Mouse (Mus musculus) retina, postnatal 7 days (tissue): ENCODE measurements at regions not wholly inside any gene's neighbourhood (a gene's known extent, or its start where the extent isn't known, plus 50 kb on each side); places are given as distances from the start of the nearest gene placed in this dataset.

Experiments used
- DNase-seq: peaks from one replicate; pipeline ENCODE4 v3.0.0-alpha.2; 2012; ENCODE audit warnings: low read depth, low spot score

DNA sequence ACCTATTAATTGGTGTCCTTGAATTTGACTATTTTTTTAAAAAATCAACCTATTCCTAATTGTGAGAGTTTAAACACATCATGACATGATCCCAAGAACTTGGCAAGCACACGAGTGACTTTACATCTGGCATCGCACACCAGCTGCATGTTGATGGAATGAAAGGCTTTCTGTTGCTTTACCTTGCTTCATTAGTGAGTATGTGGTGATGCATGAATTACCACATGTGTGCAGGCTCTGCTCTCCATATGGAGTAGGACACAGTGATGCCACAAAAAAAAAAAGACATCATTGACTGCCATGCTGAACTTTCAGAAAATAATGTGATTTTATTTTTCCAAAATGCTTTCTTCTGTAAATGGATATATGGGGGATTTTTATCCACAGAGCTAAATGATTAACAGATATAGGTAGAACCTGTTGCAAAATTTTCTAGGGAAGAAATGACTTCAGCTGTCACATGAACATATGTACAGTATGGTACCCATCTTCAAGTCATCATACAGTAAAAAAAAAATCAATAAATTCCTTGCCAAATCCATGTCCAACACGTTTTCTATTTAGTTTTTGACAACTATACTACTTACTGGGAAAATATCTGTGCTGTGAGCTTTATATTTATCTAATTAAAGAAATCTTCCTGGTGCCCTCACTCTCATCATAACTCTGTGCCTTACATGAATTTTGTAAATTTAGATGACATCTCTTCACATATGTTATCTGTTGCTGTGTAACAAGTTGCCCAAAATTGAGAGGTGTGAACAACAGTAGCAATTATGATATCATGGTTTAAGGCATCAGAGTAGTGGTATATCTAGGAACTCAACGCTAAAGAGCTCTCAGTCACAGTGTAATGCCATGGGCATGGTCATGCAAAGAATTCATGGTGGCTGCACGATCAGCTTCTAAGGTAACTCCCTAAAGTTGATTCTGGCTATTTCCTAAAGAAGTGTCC lies 84.0 kb upstream of the Arrdc3 start:
- no peak for DNase-seq

DNA sequence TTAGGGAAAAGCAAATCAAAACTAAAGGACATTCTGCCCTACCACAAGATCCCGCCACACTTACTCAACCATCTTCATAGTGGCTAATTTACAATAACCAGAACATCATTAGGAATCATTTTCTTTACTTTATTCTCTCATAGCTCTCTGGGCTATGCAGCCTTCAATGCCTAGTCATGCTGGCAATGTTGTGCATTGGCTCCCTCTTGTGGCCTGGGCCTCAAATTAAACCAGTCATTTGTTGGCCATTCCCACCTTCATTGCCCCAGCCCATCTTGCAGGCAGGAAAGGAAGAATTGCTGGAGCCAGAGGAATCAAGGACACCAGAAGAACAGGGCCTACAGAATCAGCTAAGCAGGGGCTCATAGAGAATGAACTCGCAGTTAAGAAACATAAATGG lies 77.0 kb upstream of the Arrdc3 start:
- DNase-seq = peak; percentile 23

DNA sequence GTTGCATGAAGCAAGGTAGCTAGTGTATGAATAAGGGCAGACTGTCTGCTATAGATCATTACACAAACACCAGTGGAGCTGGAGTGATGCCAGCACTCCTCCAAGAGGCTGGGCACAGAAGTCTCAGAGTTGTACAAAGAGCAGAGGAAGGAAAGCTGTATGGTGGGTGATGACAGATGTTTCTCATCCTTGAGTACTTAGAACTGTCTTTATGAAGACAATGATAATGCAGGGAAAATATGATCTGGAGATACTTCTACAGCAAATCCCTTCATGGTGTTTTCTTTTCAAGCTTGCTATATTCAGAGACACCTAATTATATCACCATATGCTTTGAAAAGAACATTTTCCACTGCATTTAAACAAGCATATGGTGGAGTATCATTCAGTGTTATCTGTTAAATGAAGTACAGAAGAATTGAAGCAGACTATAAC lies 56.1 kb upstream of the Arrdc3 start:
- no peak for DNase-seq
